Mouse (Mus musculus): Measurements from ENCODE around the gene Ffar2.

Ffar2 gene

DNA sequence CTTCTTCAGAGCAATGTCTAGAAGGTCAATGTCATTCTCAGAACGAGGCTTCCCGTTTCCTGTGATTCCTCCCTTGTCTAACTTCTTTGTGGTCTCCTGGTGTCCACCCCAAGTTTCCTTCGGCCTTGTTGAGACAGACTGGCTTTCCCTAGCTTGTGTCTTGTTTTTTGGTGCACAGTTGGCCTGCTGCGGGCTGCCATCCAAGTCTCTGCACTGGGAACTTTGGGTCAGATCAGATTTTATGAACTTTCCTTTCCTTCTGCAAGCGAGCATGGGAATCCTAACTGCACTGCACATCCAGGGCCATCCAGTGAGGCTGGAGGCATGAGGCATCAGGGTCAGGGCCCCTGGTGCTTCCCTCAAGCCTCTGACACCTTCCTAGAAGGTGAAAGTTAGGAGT, 2.0 kb downstream of the Ffar2 start:
- ATAC-seq (ENCODE audit: low TSS enrichment), result no peak

DNA sequence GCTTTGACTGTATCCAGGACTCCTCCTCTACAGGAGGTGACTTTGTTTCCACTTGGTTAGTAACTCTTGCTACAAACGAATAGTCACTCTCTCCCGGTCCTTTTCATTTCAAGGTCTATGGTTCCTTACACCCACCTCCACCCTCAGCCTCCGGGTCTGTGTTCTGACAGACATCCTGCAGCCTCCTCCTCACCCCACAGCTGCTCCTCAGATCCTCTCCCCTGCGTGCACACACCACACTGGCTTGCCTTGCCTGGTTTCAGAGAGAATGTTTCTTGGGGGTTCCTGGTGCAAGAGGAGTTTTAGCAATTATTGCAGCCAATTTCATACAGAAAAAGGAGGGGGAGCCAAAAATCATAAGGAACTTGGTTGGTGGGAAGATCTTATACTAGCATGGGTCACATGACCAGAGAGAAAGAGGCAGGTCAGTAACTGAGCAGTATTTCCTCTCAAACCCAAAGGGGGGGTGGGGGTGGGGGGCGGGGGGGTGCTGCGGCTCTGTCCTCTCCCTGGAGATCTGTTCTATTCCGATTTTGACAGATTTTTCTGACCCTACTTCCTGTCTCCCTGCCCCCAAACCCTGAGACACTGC, 2.6 kb downstream of the Ffar2 start:
- ATAC-seq (ENCODE audit: low TSS enrichment), result no peak

GRCm38 (mm10) chr7:30820131-30820530, 3.4 kb downstream of the Ffar2 start:
- no peak for ATAC-seq (ENCODE audit: low TSS enrichment)

GRCm38 (mm10) chr7:30812291-30812807, 11.2 kb downstream of the Ffar2 start:
- ATAC-seq (ENCODE audit: low TSS enrichment), result no peak

DNA sequence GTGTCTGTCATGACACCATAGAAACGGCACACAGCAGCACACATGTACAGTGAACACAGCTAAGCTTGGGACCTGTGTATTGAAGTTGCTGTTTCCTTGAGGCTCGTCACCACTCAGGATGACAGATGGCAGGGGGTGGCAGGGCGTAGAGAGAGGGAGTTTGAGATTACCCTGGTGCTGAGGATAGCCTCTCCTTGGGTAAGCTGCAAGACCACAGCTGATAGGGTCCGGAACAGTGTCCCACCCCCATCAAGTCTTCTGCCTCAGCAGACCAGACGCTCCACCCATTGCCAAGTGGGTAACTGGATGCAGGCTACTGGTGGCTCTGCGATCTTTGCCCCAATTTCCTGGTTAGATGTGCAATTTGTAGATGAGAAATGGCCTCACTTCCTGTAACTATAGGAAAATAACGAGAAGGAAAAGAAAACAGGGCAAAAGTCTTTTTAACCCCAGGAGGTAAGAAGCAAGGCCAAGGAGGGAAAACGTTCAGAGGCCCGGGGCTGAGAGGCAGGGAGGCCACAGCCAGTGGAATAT, 11.8 kb downstream of the Ffar2 start:
- ATAC-seq (ENCODE audit: low TSS enrichment), result no peak

GRCm38 (mm10) chr7:30810319-30810718, 13.3 kb downstream of the Ffar2 start:
- no peak for ATAC-seq (ENCODE audit: low TSS enrichment)

- ATAC-seq (ENCODE audit: low TSS enrichment), result no peak
These were observed 17.7 kb downstream of the Ffar2 start for GRCm38 (mm10) chr7:30805924-30806323.

DNA sequence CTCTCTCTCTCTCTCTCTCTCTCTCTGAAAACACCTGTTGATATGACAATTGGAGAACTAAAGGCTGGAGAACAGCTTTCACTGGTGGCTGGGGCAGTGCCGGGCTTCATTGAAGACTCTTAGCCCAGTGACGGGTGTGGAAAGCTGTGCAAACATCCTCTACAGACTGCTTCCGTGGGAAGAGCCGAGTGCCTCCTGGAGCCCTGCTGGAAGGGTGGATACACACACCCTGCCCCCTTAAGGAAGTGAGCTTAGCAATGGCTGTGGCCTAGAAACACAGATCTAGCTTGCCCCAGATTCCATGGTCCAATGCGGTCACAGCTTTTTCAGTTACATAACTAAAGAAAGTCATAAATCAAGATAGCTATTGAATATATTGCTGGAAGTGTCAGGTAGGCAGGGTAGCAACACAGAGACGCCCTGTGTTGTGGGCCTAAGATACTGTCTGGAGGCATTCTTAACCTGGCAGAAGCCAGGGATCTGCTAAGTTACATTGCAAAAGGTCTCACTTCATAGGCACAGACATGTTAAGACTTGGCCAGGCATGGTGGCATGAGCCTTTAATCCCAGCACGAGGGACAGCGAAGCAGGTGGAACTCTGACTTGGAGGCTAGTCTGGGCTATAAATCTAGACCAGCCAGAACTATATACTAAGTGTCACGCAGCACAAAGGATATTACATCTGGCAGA, 19.4 kb downstream of the Ffar2 start:
- peak; percentile 83; the same call in 1 of the 2 replicates for ATAC-seq (ENCODE audit: low TSS enrichment)

DNA sequence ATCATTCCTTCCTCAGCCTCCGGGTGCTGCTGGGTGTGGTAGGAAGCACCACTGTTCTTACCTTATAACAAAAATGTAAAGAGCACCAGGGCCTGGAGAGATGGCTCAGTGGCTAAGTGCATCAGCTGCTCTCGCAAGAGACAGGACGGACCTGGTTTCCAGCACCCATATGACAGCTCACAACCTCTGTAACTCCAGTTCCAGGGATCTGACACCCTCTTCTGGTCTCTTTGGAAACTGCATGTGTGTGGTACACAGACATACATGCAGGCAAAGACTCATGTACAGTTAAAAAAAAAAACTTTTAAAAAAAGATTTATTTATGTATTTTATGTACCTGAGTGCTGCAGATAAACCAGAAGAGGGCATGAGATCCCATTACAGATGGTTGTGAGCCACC, 20.3 kb downstream of the Ffar2 start:
- no peak for ATAC-seq (ENCODE audit: low TSS enrichment)

- no peak for ATAC-seq (ENCODE audit: low TSS enrichment)
These were observed 22.9 kb downstream of the Ffar2 start for GRCm38 (mm10) chr7:30800653-30801052.

GRCm38 (mm10) chr7:30796790-30797189, 26.8 kb downstream of the Ffar2 start:
- peak; percentile 72; the same call in 1 of the 2 replicates for ATAC-seq (ENCODE audit: low TSS enrichment)

DNA sequence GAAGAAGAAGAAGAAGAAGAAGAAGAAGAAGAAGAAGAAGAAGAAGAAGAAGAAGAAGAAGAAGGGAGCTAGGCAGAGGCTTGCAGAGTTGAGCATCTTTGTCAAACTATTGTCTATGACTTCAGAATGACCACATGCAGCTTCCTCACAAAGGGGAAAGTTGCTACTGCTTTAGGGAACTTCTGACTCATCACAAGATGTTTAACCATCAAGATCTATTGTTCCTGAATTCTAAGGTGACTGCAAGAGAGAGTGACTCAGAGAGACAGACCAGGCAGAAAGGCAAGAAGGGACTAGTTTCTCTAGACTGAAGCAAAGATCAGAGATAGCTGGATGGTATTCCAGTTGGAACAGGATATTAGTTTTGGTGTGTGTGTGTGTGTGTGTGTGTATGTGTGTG, 28.7 kb downstream of the Ffar2 start:
- no peak for ATAC-seq (ENCODE audit: low TSS enrichment)

GRCm38 (mm10) chr7:30791921-30792320, 31.7 kb downstream of the Ffar2 start:
- ATAC-seq (ENCODE audit: low TSS enrichment), result 0 out of 2 replicates have a peak, but pooled peaks have one; percentile 47

- no peak for ATAC-seq (ENCODE audit: low TSS enrichment)
These were observed 33.4 kb downstream of the Ffar2 start for GRCm38 (mm10) chr7:30790141-30790540.

- ATAC-seq (ENCODE audit: low TSS enrichment), result no peak
These were observed 36.1 kb downstream of the Ffar2 start, which contains the start of gene Krtdap for GRCm38 (mm10) chr7:30787377-30788022. Gene Krtdap, plus strand, starts transcription at chr7:30787896.

- no peak for ATAC-seq (ENCODE audit: low TSS enrichment)
These were observed 37.6 kb downstream of the Ffar2 start for GRCm38 (mm10) chr7:30785721-30786546.

DNA sequence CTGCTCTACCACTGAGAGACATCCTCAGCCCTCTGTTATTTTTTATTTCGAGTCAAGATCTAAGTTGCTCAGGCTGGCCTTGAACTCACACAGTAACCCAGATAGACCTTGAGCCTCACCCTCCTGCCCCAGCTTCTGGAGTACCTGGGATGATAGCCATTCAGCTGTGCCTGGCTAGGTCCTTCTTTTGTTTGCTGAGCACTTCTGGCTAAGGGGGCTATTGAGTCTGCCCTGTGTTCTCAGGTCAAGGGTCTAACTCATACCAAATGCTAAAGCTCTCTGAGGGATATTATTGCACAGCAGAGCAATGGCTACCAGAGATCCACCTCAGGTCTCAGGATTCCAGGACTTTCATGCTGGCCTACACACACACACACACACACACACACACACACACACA, 38.4 kb downstream of the Ffar2 start:
- no peak for ATAC-seq (ENCODE audit: low TSS enrichment)

- no peak for ATAC-seq (ENCODE audit: low TSS enrichment)
These were observed 40.9 kb downstream of the Ffar2 start for GRCm38 (mm10) chr7:30782658-30783057.

DNA sequence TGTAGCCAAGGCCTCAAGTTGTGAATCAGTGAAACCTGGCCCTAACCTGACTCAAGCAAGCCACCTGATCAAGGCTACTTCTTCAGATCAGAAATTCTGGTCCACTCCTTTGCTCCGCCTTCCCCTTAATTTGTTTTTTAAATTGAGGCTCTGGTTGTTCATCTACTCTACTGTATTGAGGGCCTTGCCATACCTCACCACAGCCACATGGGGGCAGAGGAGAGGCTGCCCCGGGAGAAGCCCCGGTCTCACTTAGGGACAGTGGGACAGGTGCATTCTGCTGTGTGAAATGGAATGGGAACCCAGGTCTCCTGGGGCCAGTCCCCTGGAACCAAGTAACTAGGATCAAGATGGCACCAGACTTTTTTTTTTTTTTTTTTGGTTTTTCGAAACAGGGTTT, 41.8 kb downstream of the Ffar2 start:
- no peak for ATAC-seq (ENCODE audit: low TSS enrichment)

DNA sequence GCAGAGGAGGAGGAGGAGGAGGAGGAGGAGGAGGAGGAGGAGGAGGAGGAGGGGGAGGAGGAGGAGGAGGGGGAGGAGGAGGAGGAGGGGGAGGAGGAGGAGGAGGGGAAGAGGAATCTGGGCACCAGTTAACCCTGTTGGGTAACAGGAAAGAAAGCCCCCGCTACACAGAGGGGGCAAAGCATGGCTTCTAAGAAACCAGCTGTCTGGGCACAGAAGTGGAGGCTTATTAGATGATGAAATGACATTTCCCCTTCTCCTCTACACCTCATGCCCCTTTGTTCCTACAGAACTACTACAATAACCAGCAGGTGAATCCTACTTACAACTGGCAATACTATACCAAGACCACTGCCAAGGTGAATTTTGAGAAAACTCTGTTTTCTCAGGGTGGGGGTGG, 45.7 kb downstream of the Ffar2 start:
- no peak for ATAC-seq (ENCODE audit: low TSS enrichment)

DNA sequence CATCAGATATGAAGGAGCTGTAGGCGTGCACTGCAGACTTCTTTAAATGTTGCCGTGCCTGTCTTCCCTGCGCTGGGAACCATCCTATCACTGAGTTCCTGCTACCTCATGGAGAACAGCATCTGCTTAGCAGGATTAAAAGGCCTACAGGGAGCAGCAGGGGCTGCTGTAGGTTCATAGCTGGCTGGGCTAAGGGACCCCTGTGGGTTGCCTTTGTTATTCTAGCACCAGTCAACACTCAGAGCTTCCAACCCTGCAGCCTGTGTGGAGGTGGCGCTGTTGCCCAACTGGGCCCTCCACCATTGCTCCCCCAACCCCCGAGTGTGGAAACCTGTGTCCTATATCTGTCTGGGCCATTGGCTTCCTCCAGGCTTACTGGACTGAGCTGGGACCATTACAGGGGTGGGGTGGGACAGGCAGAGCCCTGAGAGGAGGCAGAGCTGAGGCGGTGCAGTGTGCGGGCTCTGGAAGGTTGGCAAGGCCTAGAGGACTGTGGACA, 46.4 kb downstream of the Ffar2 start:
- ATAC-seq (ENCODE audit: low TSS enrichment), result no peak
